Mouse (Mus musculus) cerebellum, postnatal 10 days (tissue): ENCODE results near the gene Ccdc39.

Experiments used
- DNase-seq, 2 experiments: peaks; one replicate each; pipeline ENCODE4 v3.0.0; 2021; ENCODE audit warnings: mixed read lengths in 2 of 2

The Ccdc39 gene

GRCm38 (mm10) chr3:33843801-33844632, at the start of gene Ccdc39:
Gene Ccdc39 (minus strand): TSS chr3:33844310.
- DNase-seq = peak; percentile 80 to 84

- DNase-seq = no peak
Measured at GRCm38 (mm10) chr3:33893433-33893832, 49.3 kb upstream of the Ccdc39 start.

- DNase-seq = no peak
Measured at GRCm38 (mm10) chr3:33887438-33887837, 43.3 kb upstream of the Ccdc39 start.

GRCm38 (mm10) chr3:33883105-33883504, 39.0 kb upstream of the Ccdc39 start:
- no peak for DNase-seq

GRCm38 (mm10) chr3:33882695-33883094, 38.6 kb upstream of the Ccdc39 start:
- DNase-seq = no peak

- no peak for DNase-seq
Measured at GRCm38 (mm10) chr3:33878661-33879060, 34.6 kb upstream of the Ccdc39 start.

- DNase-seq = no peak
Measured at GRCm38 (mm10) chr3:33874456-33875286, 30.6 kb upstream of the Ccdc39 start.

GRCm38 (mm10) chr3:33873837-33874236, 29.7 kb upstream of the Ccdc39 start:
- no peak for DNase-seq

GRCm38 (mm10) chr3:33873366-33873765, 29.3 kb upstream of the Ccdc39 start:
- no peak for DNase-seq

GRCm38 (mm10) chr3:33864000-33864540, 20.0 kb upstream of the Ccdc39 start:
- DNase-seq = peak; percentile 76 to 81

GRCm38 (mm10) chr3:33858939-33859338, 14.8 kb upstream of the Ccdc39 start:
- DNase-seq = no peak

GRCm38 (mm10) chr3:33853062-33853461, 9.0 kb upstream of the Ccdc39 start:
- peak; percentile 7 to 9 for DNase-seq

- DNase-seq = peak; percentile 82 to 85
Measured at GRCm38 (mm10) chr3:33850856-33851255, 6.7 kb upstream of the Ccdc39 start.

GRCm38 (mm10) chr3:33846639-33847038, 2.5 kb upstream of the Ccdc39 start:
- no peak for DNase-seq

- DNase-seq = no peak
Measured at GRCm38 (mm10) chr3:33838877-33839276, 5.2 kb downstream of the Ccdc39 start.

- no peak for DNase-seq
Measured at GRCm38 (mm10) chr3:33836576-33836975, 7.5 kb downstream of the Ccdc39 start.

- no peak for DNase-seq
Measured at GRCm38 (mm10) chr3:33832351-33832750, 11.8 kb downstream of the Ccdc39 start.

GRCm38 (mm10) chr3:33824135-33824946, 19.8 kb downstream of the Ccdc39 start:
- peak; percentile 64 to 65 for DNase-seq

GRCm38 (mm10) chr3:33807151-33807550, 37.0 kb downstream of the Ccdc39 start:
- no peak for DNase-seq

GRCm38 (mm10) chr3:33800513-33800820, 43.6 kb downstream of the Ccdc39 start:
- no peak for DNase-seq

- peak; percentile 99 for DNase-seq
Measured at GRCm38 (mm10) chr3:33799617-33800512, 44.2 kb downstream of the Ccdc39 start, which contains the start of gene Ttc14. Gene Ttc14 (plus strand): TSS chr3:33799832.

GRCm38 (mm10) chr3:33790975-33791374, 53.1 kb downstream of the Ccdc39 start:
- DNase-seq = peak in 1 of 2 experiments; percentile 19
